In the genomic region with DNA sequence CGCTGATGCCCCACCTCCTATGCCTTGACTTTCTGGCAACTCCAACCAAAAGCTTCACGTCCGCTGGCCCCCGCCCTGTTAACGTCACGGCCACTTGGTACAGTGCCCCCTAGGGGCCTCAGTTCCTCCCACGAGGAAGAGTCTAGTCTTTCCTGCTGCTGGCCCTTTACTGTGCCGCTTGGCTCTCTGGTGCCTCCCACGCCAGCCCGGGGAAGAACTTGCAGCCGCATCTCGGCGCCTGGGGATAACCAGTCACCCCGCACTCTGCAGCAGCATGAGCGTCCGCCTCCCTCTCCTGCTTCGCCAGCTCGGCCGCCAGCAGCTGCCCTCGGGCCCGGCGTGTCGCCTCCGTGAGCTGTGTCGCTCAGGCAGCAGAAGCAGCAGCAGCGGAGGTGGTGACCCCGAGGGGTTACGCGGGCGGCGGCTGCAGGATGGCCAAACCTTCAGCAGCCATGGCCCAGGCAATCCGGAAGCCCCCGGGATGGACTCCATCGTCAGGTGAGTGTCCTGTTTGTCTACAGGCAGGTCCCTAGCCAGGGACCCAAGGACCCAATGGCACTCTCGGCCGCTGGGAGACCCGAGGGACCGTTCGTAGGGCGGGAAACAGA, we compare ENCODE assay signal across 8 mouse cellular contexts. TPM values are rescaled to one million over a fixed set of nuclear protein-coding genes. Genes with fewer than 3 reads are reported as not detected.
DNase-seq lines count a peak whose midpoint lies in the region; ATAC-seq and TF ChIP-seq lines count a peak whose summit lies in the region.

TSS of gene Mthfd1l (plus strand) at position 138 of the 608 bp plus-strand sequence.

- no peak for TF ChIP-seq EP300 in stomach, postnatal 0 days (optimal IDR thresholded peaks at IDR 0.05)

- WGBS in forebrain, embryonic 14.5 days: 0% methylated on average over 40 of the region's 40 CpGs
- under 1% methylated on average over 40 of the region's 40 CpGs for WGBS in liver, embryonic 16.5 days (ENCODE audit: insufficient replicate concordance)
- under 1% methylated on average over 40 of the region's 40 CpGs for WGBS in neural tube, embryonic 12.5 days
- under 1% methylated on average over 39 of the region's 40 CpGs for WGBS in stomach, postnatal 0 days

- peak within 1 kb of the TSS; percentile 77 for H3K9ac ChIP-seq in forebrain, embryonic 14.5 days (ENCODE audit: low read length)
- H3K9ac ChIP-seq in liver, embryonic 16.5 days (ENCODE audit: low read depth, low read length): peak within 1 kb of the TSS; percentile 87
- peak within 1 kb of the TSS; percentile 67 for H3K9ac ChIP-seq in neural tube, embryonic 12.5 days
- peak within 1 kb of the TSS; percentile 79 for H3K9ac ChIP-seq in stomach, postnatal 0 days (ENCODE audit: low read length)

- H3K4me1 ChIP-seq in forebrain, embryonic 14.5 days (ENCODE audit: control insufficient read depth, insufficient read depth, low read length): no peaks in the 10 kb centered on the region
- H3K4me1 ChIP-seq in liver, embryonic 16.5 days (ENCODE audit: control insufficient read depth, low read depth, low read length): peaks cover 41% of the 10 kb centered on the region
- no peaks in the 10 kb centered on the region; the same call in 1 of the 2 replicates for H3K4me1 ChIP-seq in neural tube, embryonic 12.5 days
- H3K4me1 ChIP-seq in stomach, postnatal 0 days (replicated peaks; ENCODE audit: control insufficient read depth, insufficient read depth): no peaks in the 10 kb centered on the region

- H3K4me3 ChIP-seq in forebrain, embryonic 14.5 days (ENCODE audit: low read depth, low read length): peak within 1 kb of the TSS; percentile 69
- H3K4me3 ChIP-seq in liver, embryonic 16.5 days (ENCODE audit: low read depth, low read length): peak within 1 kb of the TSS; percentile 84
- peak within 1 kb of the TSS; percentile 67 for H3K4me3 ChIP-seq in neural tube, embryonic 12.5 days
- H3K4me3 ChIP-seq in stomach, postnatal 0 days (ENCODE audit: low read depth, low read length): peak within 1 kb of the TSS; percentile 68

- intact Hi-C loops in heart, postnatal 10 days (cut with DNase I): no loop called here

- H3K27me3 ChIP-seq in forebrain, embryonic 14.5 days (replicated peaks; ENCODE audit: control insufficient read depth, insufficient read depth, low read length): no peaks in the 10 kb centered on the region
- H3K27me3 ChIP-seq in liver, embryonic 16.5 days (ENCODE audit: control insufficient read depth, insufficient read depth, low read depth, low read length): no peaks in the 10 kb centered on the region
- H3K27me3 ChIP-seq in neural tube, embryonic 12.5 days (replicated peaks): no peaks in the 10 kb centered on the region
- H3K27me3 ChIP-seq in stomach, postnatal 0 days (ENCODE audit: control insufficient read depth, insufficient read depth, low read length): no peaks in the 10 kb centered on the region

- H3K4me2 ChIP-seq in forebrain, embryonic 14.5 days (ENCODE audit: low read length): peak within 1 kb of the TSS; percentile 97
- peak within 1 kb of the TSS; percentile 96 for H3K4me2 ChIP-seq in liver, embryonic 16.5 days (ENCODE audit: low read depth, low read length)
- H3K4me2 ChIP-seq in neural tube, embryonic 12.5 days (replicated peaks): peak within 1 kb of the TSS; percentile 93
- peak within 1 kb of the TSS; percentile 96 for H3K4me2 ChIP-seq in stomach, postnatal 0 days (replicated peaks; ENCODE audit: low read depth)

- peak within 1 kb of the TSS; percentile 80 for H3K27ac ChIP-seq in forebrain, embryonic 14.5 days (ENCODE audit: low read depth, low read length)
- H3K27ac ChIP-seq in liver, embryonic 16.5 days (ENCODE audit: low read length): peak within 1 kb of the TSS; percentile 95
- H3K27ac ChIP-seq in neural tube, embryonic 12.5 days: peak within 1 kb of the TSS; percentile 62
- H3K27ac ChIP-seq in stomach, postnatal 0 days (replicated peaks): peak within 1 kb of the TSS; percentile 95

- peak; percentile 92 for DNase-seq in ES-CJ7 (ENCODE audit: low read depth, low spot score)
- peak; percentile 88 for DNase-seq in cerebellum, adult 11 months
- peak; percentile 83 for DNase-seq in forebrain, embryonic 14.5 days (ENCODE audit: low spot score)
- peak; percentile 83 to 87 for DNase-seq in heart, postnatal 10 days
- DNase-seq in kidney, postnatal 4 days: peak; percentile 89 to 93
- DNase-seq in stomach, postnatal 0 days (ENCODE audit: low spot score): peak; percentile 89

- TF ChIP-seq CTCF in stomach, postnatal 0 days (IDR thresholded peaks at IDR 0.05; ENCODE audit: low read depth): peak; percentile 83

- ATAC-seq in forebrain, embryonic 14.5 days: peak; percentile 87
- ATAC-seq in liver, embryonic 16.5 days (ENCODE audit: low read depth): peak; percentile 73
- peak; percentile 90 for ATAC-seq in neural tube, embryonic 12.5 days (ENCODE audit: low FRiP score, low read depth)
- peak; percentile 86 for ATAC-seq in stomach, postnatal 0 days (ENCODE audit: low FRiP score, low TSS enrichment)

- H3K36me3 ChIP-seq in forebrain, embryonic 14.5 days (ENCODE audit: control insufficient read depth, insufficient read depth, low read length): no peaks in the 10 kb centered on the region
- no peaks in the 10 kb centered on the region for H3K36me3 ChIP-seq in liver, embryonic 16.5 days (ENCODE audit: control insufficient read depth, insufficient read depth)
- no peaks in the 10 kb centered on the region for H3K36me3 ChIP-seq in neural tube, embryonic 12.5 days
- H3K36me3 ChIP-seq in stomach, postnatal 0 days (ENCODE audit: control insufficient read depth, insufficient read depth, low read length): no peaks in the 10 kb centered on the region

- no peaks in the 10 kb centered on the region for H3K9me3 ChIP-seq in forebrain, embryonic 14.5 days (replicated peaks; ENCODE audit: control insufficient read depth, low read length)
- H3K9me3 ChIP-seq in liver, embryonic 16.5 days (replicated peaks; ENCODE audit: control insufficient read depth, low read length): no peaks in the 10 kb centered on the region
- H3K9me3 ChIP-seq in neural tube, embryonic 12.5 days: no peaks in the 10 kb centered on the region
- H3K9me3 ChIP-seq in stomach, postnatal 0 days (ENCODE audit: control insufficient read depth, low read length): no peaks in the 10 kb centered on the region

RNA-seq across cellular contexts. Expression of gene Mthfd1l, which starts in this region (rescaled TPM):
- polyA plus RNA-seq in forebrain, embryonic 14.5 days (2014; fragmentation: Nextera tagmentation; extraction: Ambion mirVana): 3.9 and 4.0 TPM in 2 replicates
- total RNA-seq in heart, postnatal 10 days (2021): 1 to 10 TPM; 3.4 to 4.3 TPM
- 18.5 and 19.5 TPM in 2 replicates for polyA plus RNA-seq in liver, embryonic 16.5 days (2015; fragmentation: Nextera tagmentation; extraction: Ambion mirVana)
- polyA plus RNA-seq in neural tube, embryonic 12.5 days (2016; fragmentation: Nextera tagmentation; extraction: Ambion mirVana): 8.0 and 9.2 TPM in 2 replicates
- 5.4 and 5.5 TPM in 2 replicates for polyA plus RNA-seq in stomach, postnatal 0 days (2015; fragmentation: Nextera tagmentation; extraction: Ambion mirVana)

Comparison
In these comparisons a context has a peak if more than half of its experiments do, and no peak if none do; other contexts are left out.
1. Peak in every context shown above with its lines: DNase-seq, ATAC-seq, H3K4me3 ChIP-seq and H3K27ac ChIP-seq.